Mouse (Mus musculus): ENCODE data around the gene E130218I03Rik. TPM values are rescaled to one million over a fixed set of nuclear protein-coding genes. Genes with fewer than 3 reads are reported as not detected.

The E130218I03Rik gene
- not detected for polyA plus RNA-seq (2014; fragmentation: Illumina TruSeq; extraction: RNeasy Lipid Tissue Mini Kit (QIAGEN cat#74804); ENCODE audit: low read depth, low replicate concordance)

GRCm38 (mm10) chr4:134243516-134244250, at the start of gene E130218I03Rik:
E130218I03Rik (plus strand) TSS chr4:134243662.

GRCm38 (mm10) chr4:134202904-134203303, 40.6 kb upstream of the E130218I03Rik start, which contains the start of gene Gm7534:
Gm7534 (minus strand) TSS chr4:134203004.

GRCm38 (mm10) chr4:134227194-134227593, 16.3 kb upstream of the E130218I03Rik start, which contains the start of gene Catsper4:
Catsper4 (minus strand) TSS chr4:134227383.

GRCm38 (mm10) chr4:134238279-134238651, 5.2 kb upstream of the E130218I03Rik start, which contains the start of gene Cnksr1:
Cnksr1 (minus strand) TSS chr4:134238399.

GRCm38 (mm10) chr4:134245148-134245843, 1.8 kb downstream of the E130218I03Rik start, which contains the start of gene Zfp593:
Zfp593 (minus strand) TSS chr4:134245592.

GRCm38 (mm10) chr4:134246719-134247258, 3.3 kb downstream of the E130218I03Rik start, which contains the start of gene Gm30191:
Gm30191 (plus strand) TSS chr4:134246935.

GRCm38 (mm10) chr4:134253722-134254324, 10.4 kb downstream of the E130218I03Rik start, which contains the start of gene Grrp1:
Grrp1 (minus strand) TSS chr4:134254106.

GRCm38 (mm10) chr4:134287575-134288025, 44.1 kb downstream of the E130218I03Rik start, which contains the start of gene Pdik1l:
Pdik1l (minus strand) TSS chr4:134287895.

Other genes with a start within 250 kb of the E130218I03Rik start
- 10.2 TPM for gene Dhdds, start 242.7 kb upstream of the E130218I03Rik start, polyA plus RNA-seq (2014; fragmentation: Illumina TruSeq; extraction: RNeasy Lipid Tissue Mini Kit (QIAGEN cat#74804); ENCODE audit: low read depth, low replicate concordance)
- not detected for gene Lin28a, start 224.8 kb upstream of the E130218I03Rik start, polyA plus RNA-seq (2014; fragmentation: Illumina TruSeq; extraction: RNeasy Lipid Tissue Mini Kit (QIAGEN cat#74804); ENCODE audit: low read depth, low replicate concordance)
- gene Zfp683, start 189.8 kb upstream of the E130218I03Rik start, polyA plus RNA-seq (2014; fragmentation: Illumina TruSeq; extraction: RNeasy Lipid Tissue Mini Kit (QIAGEN cat#74804); ENCODE audit: low read depth, low replicate concordance) = not detected
- 0.29 TPM for gene Crybg2, start 182.8 kb upstream of the E130218I03Rik start, polyA plus RNA-seq (2014; fragmentation: Illumina TruSeq; extraction: RNeasy Lipid Tissue Mini Kit (QIAGEN cat#74804); ENCODE audit: low read depth, low replicate concordance)
- 9.6 TPM for gene Cd52, start 148.6 kb upstream of the E130218I03Rik start, polyA plus RNA-seq (2014; fragmentation: Illumina TruSeq; extraction: RNeasy Lipid Tissue Mini Kit (QIAGEN cat#74804); ENCODE audit: low read depth, low replicate concordance)
- not detected for gene Ubxn11, start 141.1 kb upstream of the E130218I03Rik start, polyA plus RNA-seq (2014; fragmentation: Illumina TruSeq; extraction: RNeasy Lipid Tissue Mini Kit (QIAGEN cat#74804); ENCODE audit: low read depth, low replicate concordance)
- 1.2 TPM for gene Sh3bgrl3, start 114.9 kb upstream of the E130218I03Rik start, polyA plus RNA-seq (2014; fragmentation: Illumina TruSeq; extraction: RNeasy Lipid Tissue Mini Kit (QIAGEN cat#74804); ENCODE audit: low read depth, low replicate concordance)
- gene Cep85, start 56.5 kb upstream of the E130218I03Rik start, polyA plus RNA-seq (2014; fragmentation: Illumina TruSeq; extraction: RNeasy Lipid Tissue Mini Kit (QIAGEN cat#74804); ENCODE audit: low read depth, low replicate concordance) = 20.6 TPM
- not detected for gene Gm7534, start 40.7 kb upstream of the E130218I03Rik start, polyA plus RNA-seq (2014; fragmentation: Illumina TruSeq; extraction: RNeasy Lipid Tissue Mini Kit (QIAGEN cat#74804); ENCODE audit: low read depth, low replicate concordance)
- not detected for gene Catsper4, start 16.3 kb upstream of the E130218I03Rik start, polyA plus RNA-seq (2014; fragmentation: Illumina TruSeq; extraction: RNeasy Lipid Tissue Mini Kit (QIAGEN cat#74804); ENCODE audit: low read depth, low replicate concordance)
- gene Cnksr1, start 5.3 kb upstream of the E130218I03Rik start, polyA plus RNA-seq (2014; fragmentation: Illumina TruSeq; extraction: RNeasy Lipid Tissue Mini Kit (QIAGEN cat#74804); ENCODE audit: low read depth, low replicate concordance) = not detected
- gene Zfp593, start 1.9 kb downstream of the E130218I03Rik start, polyA plus RNA-seq (2014; fragmentation: Illumina TruSeq; extraction: RNeasy Lipid Tissue Mini Kit (QIAGEN cat#74804); ENCODE audit: low read depth, low replicate concordance) = 0.32 TPM
- not detected for gene Gm30191, start 3.3 kb downstream of the E130218I03Rik start, polyA plus RNA-seq (2014; fragmentation: Illumina TruSeq; extraction: RNeasy Lipid Tissue Mini Kit (QIAGEN cat#74804); ENCODE audit: low read depth, low replicate concordance)
- not detected for gene Grrp1, start 10.4 kb downstream of the E130218I03Rik start, polyA plus RNA-seq (2014; fragmentation: Illumina TruSeq; extraction: RNeasy Lipid Tissue Mini Kit (QIAGEN cat#74804); ENCODE audit: low read depth, low replicate concordance)
- 8.1 TPM for gene Pdik1l, start 44.2 kb downstream of the E130218I03Rik start, polyA plus RNA-seq (2014; fragmentation: Illumina TruSeq; extraction: RNeasy Lipid Tissue Mini Kit (QIAGEN cat#74804); ENCODE audit: low read depth, low replicate concordance)
- gene Trim63, start 71.5 kb downstream of the E130218I03Rik start, polyA plus RNA-seq (2014; fragmentation: Illumina TruSeq; extraction: RNeasy Lipid Tissue Mini Kit (QIAGEN cat#74804); ENCODE audit: low read depth, low replicate concordance) = not detected
- gene Slc30a2, start 99.5 kb downstream of the E130218I03Rik start, polyA plus RNA-seq (2014; fragmentation: Illumina TruSeq; extraction: RNeasy Lipid Tissue Mini Kit (QIAGEN cat#74804); ENCODE audit: low read depth, low replicate concordance) = not detected
- gene Extl1, start 140.2 kb downstream of the E130218I03Rik start, polyA plus RNA-seq (2014; fragmentation: Illumina TruSeq; extraction: RNeasy Lipid Tissue Mini Kit (QIAGEN cat#74804); ENCODE audit: low read depth, low replicate concordance) = 0.19 TPM
- gene Pafah2, start 152.7 kb downstream of the E130218I03Rik start, polyA plus RNA-seq (2014; fragmentation: Illumina TruSeq; extraction: RNeasy Lipid Tissue Mini Kit (QIAGEN cat#74804); ENCODE audit: low read depth, low replicate concordance) = 47.7 TPM
- 6.3 TPM for gene Stmn1, start 224.7 kb downstream of the E130218I03Rik start, polyA plus RNA-seq (2014; fragmentation: Illumina TruSeq; extraction: RNeasy Lipid Tissue Mini Kit (QIAGEN cat#74804); ENCODE audit: low read depth, low replicate concordance)

All from liver, adult 10 weeks (tissue).